Mouse (Mus musculus) MEL (cell line): ENCODE measurements at regions not wholly inside any gene's neighbourhood (a gene's known extent, or its start where the extent isn't known, plus 50 kb on each side); places are given as distances from the start of the nearest gene placed in this dataset.

Source experiments
- CTCF ChIP-seq, 3 experiments: IDR thresholded peaks in 2 of 3; conservative IDR thresholded peaks in 1 of 3; 2 replicates each; pipeline ENCODE4 v1.5.1; 2011 to 2012; ENCODE audit warnings: low read length in 3 of 3, low read depth in 2 of 3, mild to moderate bottlenecking in 2 of 3, improper control_type of control experiment in 1 of 3, inconsistent platforms in 1 of 3, mixed read lengths in 1 of 3, moderate library complexity in 1 of 3; ENCODE audit not compliant: control insufficient read depth in 1 of 3, insufficient read depth in 1 of 3, poor library complexity in 1 of 3, severe bottlenecking in 1 of 3
- GATA1 ChIP-seq: IDR thresholded peaks from 2 replicates; pipeline ENCODE4 v1.6.1; 2011; ENCODE audit warnings: low read depth, low read length, improper control_type of control experiment
- JUND ChIP-seq: IDR thresholded peaks from 2 replicates; pipeline ENCODE4 v1.6.1; 2011; ENCODE audit warnings: low read depth, mild to moderate bottlenecking, improper control_type of control experiment, low read length
- MAZ ChIP-seq: IDR thresholded peaks from 2 replicates; pipeline ENCODE4 v1.6.1; 2012; ENCODE audit warnings: low read depth, mild to moderate bottlenecking, inconsistent platforms, low read length, improper control_type of control experiment
- MYC ChIP-seq: IDR thresholded peaks from 2 replicates; pipeline ENCODE4 v1.6.1; 2011; ENCODE audit warnings: low read depth, mild to moderate bottlenecking, low read length, improper control_type of control experiment, moderate library complexity
- POLR2A ChIP-seq, 2 experiments: IDR thresholded peaks; 2 replicates each; pipeline ENCODE4 v1.6.1; 2011 to 2012; ENCODE audit warnings: low read length in 2 of 2, mild to moderate bottlenecking in 2 of 2, control low read depth in 1 of 2, improper control_type of control experiment in 1 of 2, low read depth in 1 of 2, moderate library complexity in 1 of 2; ENCODE audit not compliant: control insufficient read depth in 1 of 2, insufficient read depth in 1 of 2, poor library complexity in 1 of 2
- TBP ChIP-seq: IDR thresholded peaks from 2 replicates; pipeline ENCODE4 v1.8.0; 2011; ENCODE audit warnings: low read depth, low read length, improper control_type of control experiment
- TCF12 ChIP-seq: IDR thresholded peaks from 2 replicates; pipeline ENCODE4 v1.6.1; 2014; ENCODE audit warnings: low read depth, mild to moderate bottlenecking, inconsistent platforms, low read length, improper control_type of control experiment, moderate library complexity
- USF1 ChIP-seq: IDR thresholded peaks from 2 replicates; pipeline ENCODE4 v1.6.1; 2014; ENCODE audit warnings: low read depth, mild to moderate bottlenecking, inconsistent platforms, low read length, improper control_type of control experiment, moderate library complexity
- USF2 ChIP-seq, 2 experiments: IDR thresholded peaks; 2 replicates each; pipeline ENCODE4 v1.6.1; 2011 to 2012; ENCODE audit warnings: improper control_type of control experiment in 2 of 2, low read length in 2 of 2, borderline replicate concordance in 1 of 2, inconsistent platforms in 1 of 2, low read depth in 1 of 2, mild to moderate bottlenecking in 1 of 2; ENCODE audit not compliant: insufficient read depth in 1 of 2
- ZNF384 ChIP-seq: IDR thresholded peaks from 2 replicates; pipeline ENCODE4 v1.6.1; 2012; ENCODE audit warnings: low read depth, mild to moderate bottlenecking, inconsistent platforms, low read length, improper control_type of control experiment

- TF ChIP-seq GATA1 (no peak), TBP (no peak), MAZ (no peak), CTCF (IDR thresholded peaks at IDR 0.05 in 2 of 3, conservative IDR thresholded peaks at IDR 0.05 in 1 of 3; ENCODE audit: control insufficient read depth in 1 of 3, insufficient read depth in 1 of 3, low read depth in 2 of 3, low read length in 3 of 3, poor library complexity in 1 of 3, severe bottlenecking in 1 of 3) (no peak), MYC (no peak), TCF12 (no peak), USF2 (IDR thresholded peaks at IDR 0.05; ENCODE audit: borderline replicate concordance in 1 of 2, insufficient read depth in 1 of 2, low read depth in 1 of 2, low read length in 2 of 2) (no peak), JUND (no peak), USF1 (no peak), ZNF384 (no peak), POLR2A (IDR thresholded peaks at IDR 0.05; ENCODE audit: control insufficient read depth in 1 of 2, insufficient read depth in 1 of 2, low read depth in 1 of 2, low read length in 2 of 2, poor library complexity in 1 of 2) (no peak)
These were observed 91.3 kb upstream of the Ces5a start for GRCm38 (mm10) chr8:93626807-93627526.
